Mouse (Mus musculus) cortical plate, adult 2 months (tissue): Measurements from ENCODE around the gene 5830411N06Rik.

ENCODE experiments used
- CTCF ChIP-seq: fragments of 200-500 bp; IDR thresholded peaks from 2 replicates; pipeline ENCODE4 v1.5.1; 2011; ENCODE audit warnings: mild to moderate bottlenecking, control low read depth, low read length; ENCODE audit not compliant: insufficient read depth; ENCODE audit errors: extremely low read depth
- POLR2A ChIP-seq: fragments of 200-500 bp; IDR thresholded peaks from 2 replicates; pipeline ENCODE4 v1.6.1; 2011; ENCODE audit warnings: mild to moderate bottlenecking, low read length, control low read depth; ENCODE audit not compliant: insufficient read depth; ENCODE audit errors: extremely low read depth

GRCm38 (mm10) chr7:140208677-140209076, 38.4 kb upstream of the 5830411N06Rik start:
- no peak for TF ChIP-seq CTCF
- no peak for TF ChIP-seq POLR2A
